Mouse (Mus musculus): Measurements from ENCODE around the gene Yap1. TPM values are rescaled to one million over a fixed set of nuclear protein-coding genes. Genes with fewer than 3 reads are reported as not detected.
A peak's percentile ranks its signal among the peaks of the same experiment; 100 is the strongest.

Gene Yap1
- polyA plus RNA-seq, 1 experiment from 2014 or later = 13.1 TPM

DNA sequence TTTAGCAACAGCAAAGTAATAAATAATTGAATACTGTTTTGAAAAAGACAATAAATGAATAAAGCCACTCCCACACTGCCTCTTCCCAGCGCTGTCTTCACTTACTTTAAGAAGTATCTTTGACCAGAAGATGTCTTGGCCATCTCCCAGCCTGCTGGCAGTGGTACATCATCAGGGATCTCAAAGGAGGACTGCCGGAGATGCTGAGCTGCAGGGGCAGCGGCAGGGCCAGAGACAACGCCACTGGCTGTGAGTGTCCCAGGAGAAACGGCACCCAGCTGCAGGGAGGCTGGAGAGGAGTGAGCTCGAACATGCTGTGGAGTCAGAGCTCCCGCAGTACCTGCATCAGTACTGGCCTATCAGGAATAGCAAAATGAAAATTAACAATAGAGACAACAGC, 3.0 kb downstream of the Yap1 start:
- no peaks in the 10 kb centered on the region for H3K9me3 ChIP-seq
- H3K9ac ChIP-seq = no peak overlapping the region
- no peak overlapping the region for H3K4me3 ChIP-seq
- H3K4me1 ChIP-seq (replicated peaks) = peaks cover 24% of the 10 kb centered on the region
- H3K27me3 ChIP-seq = 0 out of 2 replicates have a peak, but pooled peaks cover 5% of the 10 kb centered on the region
- H3K4me2 ChIP-seq = peak overlapping the region; percentile 27
- ATAC-seq (ENCODE audit: low FRiP score) = no peak
- WGBS = 43% methylated on average over 7 of the region's 7 CpGs
- no peak overlapping the region for H3K27ac ChIP-seq
- H3K36me3 ChIP-seq = no peaks in the 10 kb centered on the region

DNA sequence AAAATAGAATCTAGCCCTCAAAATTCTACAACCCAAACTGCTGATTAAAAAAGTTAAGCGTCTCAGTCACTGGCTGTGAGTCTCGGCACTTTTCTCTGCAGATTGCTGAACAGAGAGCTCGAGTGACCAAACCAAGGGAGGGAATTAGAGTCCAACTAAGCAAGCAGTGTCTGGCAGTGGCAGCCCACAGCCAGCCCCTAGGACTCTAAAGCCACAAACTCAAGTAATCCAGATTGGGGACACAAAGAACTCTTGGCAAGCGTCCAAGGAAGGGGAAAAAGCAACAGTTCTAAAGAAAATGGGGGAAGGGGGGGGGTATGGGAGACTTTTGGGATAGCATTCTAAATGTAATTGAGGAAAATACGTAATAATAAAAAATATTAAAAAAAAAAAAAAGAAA, 10.1 kb downstream of the Yap1 start:
- H3K4me2 ChIP-seq = no peak overlapping the region
- no peaks in the 10 kb centered on the region for H3K27me3 ChIP-seq
- peak overlapping the region; percentile 58 for H3K27ac ChIP-seq
- ATAC-seq (ENCODE audit: low FRiP score) = no peak
- no peak overlapping the region for H3K9ac ChIP-seq
- H3K4me1 ChIP-seq (replicated peaks) = peaks cover 1% of the 10 kb centered on the region; the same call in 1 of the 2 replicates
- no peaks in the 10 kb centered on the region for H3K9me3 ChIP-seq
- H3K4me3 ChIP-seq = no peak overlapping the region
- 73% methylated on average over 5 of the region's 5 CpGs for WGBS
- H3K36me3 ChIP-seq = no peaks in the 10 kb centered on the region; the same call in 1 of the 2 replicates

DNA sequence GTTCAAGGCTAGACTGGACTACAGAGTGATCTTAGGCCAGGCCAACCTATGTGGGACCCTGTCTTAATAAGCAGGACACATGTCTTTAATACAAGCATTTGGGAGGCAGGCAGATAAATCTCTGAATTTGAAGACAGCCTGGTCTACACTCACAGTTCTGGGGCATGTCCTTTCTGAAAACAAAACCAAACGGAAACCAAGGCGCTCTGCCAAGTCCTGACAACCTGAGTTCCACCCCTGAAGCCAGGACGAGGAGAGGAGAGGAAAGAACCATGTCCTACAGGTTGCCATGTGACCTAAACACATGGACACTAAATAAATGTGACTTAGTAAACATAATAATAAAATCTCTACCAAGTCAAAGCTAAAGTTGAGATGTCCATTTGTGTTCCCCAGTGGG, 11.7 kb downstream of the Yap1 start:
- Histone ChIP-seq H3K4me1 (replicated peaks) (no peaks in the 10 kb centered on the region), H3K27me3 (no peaks in the 10 kb centered on the region), H3K9me3 (no peaks in the 10 kb centered on the region), H3K9ac (no peak overlapping the region), H3K36me3 (no peaks in the 10 kb centered on the region; the same call in 1 of the 2 replicates), H3K4me2 (no peak overlapping the region), H3K27ac (no peak overlapping the region), H3K4me3 (no peak overlapping the region)
- ATAC-seq (ENCODE audit: low FRiP score) = no peak
- 78% methylated on average over 3 of the region's 3 CpGs for WGBS

DNA sequence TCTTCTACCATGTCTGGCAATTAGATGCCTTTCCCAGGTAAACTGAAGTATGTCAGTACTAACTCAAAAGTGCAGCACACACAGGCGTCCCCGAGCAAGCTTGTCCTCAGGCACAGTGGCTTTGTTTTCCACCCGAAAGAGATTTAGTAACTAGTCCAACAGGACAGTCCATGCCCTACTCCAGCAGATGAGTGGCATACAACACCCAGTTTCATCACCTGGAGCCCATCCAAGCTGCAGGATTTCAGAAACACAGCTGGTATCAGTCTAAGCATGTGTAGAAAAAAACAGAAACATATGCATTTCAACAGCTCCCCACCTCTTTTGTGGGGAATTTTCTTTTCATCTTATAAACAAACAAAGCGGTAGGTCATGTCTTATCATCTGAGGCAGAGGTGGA, 13.5 kb downstream of the Yap1 start:
- Histone ChIP-seq H3K27me3 (no peaks in the 10 kb centered on the region), H3K4me2 (no peak overlapping the region)
- 85% methylated on average over 4 of the region's 4 CpGs for WGBS

DNA sequence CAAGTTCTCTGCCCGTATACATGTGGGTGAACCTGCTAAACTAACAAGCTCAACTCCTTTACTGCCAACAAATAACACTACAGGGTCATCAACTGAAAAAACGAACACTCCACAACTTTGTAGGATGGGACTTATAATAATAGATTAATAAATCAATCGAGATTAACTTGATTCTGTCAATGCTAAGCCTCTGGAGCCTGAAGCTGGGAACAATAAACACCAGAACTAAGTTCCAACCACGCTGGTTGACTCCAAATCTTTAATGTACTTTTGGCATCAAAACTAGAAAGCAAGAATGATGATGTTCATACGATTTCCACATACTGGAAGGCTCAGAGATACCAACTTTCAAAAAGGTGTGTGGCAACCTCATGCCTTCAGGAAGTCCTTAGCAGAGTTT, 17.3 kb downstream of the Yap1 start:
- Histone ChIP-seq H3K4me1 (replicated peaks) (no peaks in the 10 kb centered on the region), H3K4me2 (no peak overlapping the region), H3K4me3 (no peak overlapping the region), H3K9me3 (no peaks in the 10 kb centered on the region), H3K27me3 (no peaks in the 10 kb centered on the region), H3K9ac (no peak overlapping the region), H3K36me3 (no peaks in the 10 kb centered on the region; the same call in 1 of the 2 replicates), H3K27ac (no peak overlapping the region)
- WGBS = 86% methylated on average over 5 of the region's 5 CpGs
- ATAC-seq (ENCODE audit: low FRiP score) = no peak

More for the DNA sequence above, 13.5 kb downstream of the Yap1 start:
- Histone ChIP-seq H3K27ac (no peak overlapping the region), H3K9ac (no peak overlapping the region), H3K36me3 (no peaks in the 10 kb centered on the region; the same call in 1 of the 2 replicates), H3K4me3 (no peak overlapping the region), H3K9me3 (no peaks in the 10 kb centered on the region), H3K4me1 (replicated peaks) (no peaks in the 10 kb centered on the region)
- ATAC-seq (ENCODE audit: low FRiP score) = no peak

DNA sequence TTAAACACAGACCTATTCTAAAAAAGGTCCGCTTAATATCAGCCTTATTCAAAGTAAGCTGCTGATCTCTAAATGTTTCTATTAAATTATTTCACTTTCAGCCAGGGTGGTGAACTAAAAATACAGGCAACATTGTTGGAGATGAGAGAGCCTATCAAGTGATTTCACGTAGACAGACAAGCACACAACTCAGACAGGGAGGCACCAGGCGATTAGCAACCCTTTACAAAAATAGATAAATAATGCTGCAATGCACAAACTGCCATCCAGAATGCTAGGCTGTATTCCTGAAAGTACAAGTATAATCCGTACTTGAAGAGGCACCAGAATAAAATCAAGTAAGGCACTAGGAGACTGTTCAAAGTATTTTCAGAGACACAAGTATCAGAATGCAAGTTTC, 20.1 kb downstream of the Yap1 start:
- no peaks in the 10 kb centered on the region for H3K9me3 ChIP-seq
- H3K9ac ChIP-seq = no peak overlapping the region
- no peak overlapping the region for H3K4me3 ChIP-seq
- ATAC-seq (ENCODE audit: low FRiP score) = no peak
- H3K36me3 ChIP-seq = no peaks in the 10 kb centered on the region
- H3K4me2 ChIP-seq = no peak overlapping the region
- H3K27ac ChIP-seq = no peak overlapping the region
- no peaks in the 10 kb centered on the region for H3K27me3 ChIP-seq
- H3K4me1 ChIP-seq (replicated peaks) = no peaks in the 10 kb centered on the region
- 74% methylated on average over 4 of the region's 4 CpGs for WGBS

DNA sequence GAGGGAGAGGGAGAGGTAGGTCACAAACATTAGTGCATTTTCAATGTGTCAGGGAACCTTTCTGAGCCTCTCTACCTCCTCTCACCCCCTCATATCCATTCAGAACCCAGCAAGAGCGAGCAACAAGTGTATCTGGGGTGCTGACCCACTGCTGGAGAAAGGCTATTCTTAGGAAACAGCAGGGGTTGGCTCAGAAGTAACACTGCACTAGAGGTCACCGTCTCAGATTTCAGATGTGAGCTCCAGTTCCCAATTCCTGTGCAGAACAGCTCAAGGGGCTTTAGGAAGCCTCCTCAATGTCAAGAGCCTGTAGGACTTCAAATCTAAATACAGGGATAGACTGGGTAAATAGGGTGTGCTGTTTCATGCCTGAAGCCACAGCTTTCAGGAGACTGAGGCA, 20.7 kb downstream of the Yap1 start:
- no peak overlapping the region for H3K4me2 ChIP-seq
- H3K9ac ChIP-seq = no peak overlapping the region
- no peaks in the 10 kb centered on the region for H3K36me3 ChIP-seq
- no peaks in the 10 kb centered on the region for H3K27me3 ChIP-seq
- H3K4me1 ChIP-seq (replicated peaks) = no peaks in the 10 kb centered on the region
- ATAC-seq (ENCODE audit: low FRiP score) = no peak
- 16% methylated on average over 2 of the region's 2 CpGs for WGBS
- no peak overlapping the region for H3K4me3 ChIP-seq
- no peak overlapping the region for H3K27ac ChIP-seq
- H3K9me3 ChIP-seq = no peaks in the 10 kb centered on the region

DNA sequence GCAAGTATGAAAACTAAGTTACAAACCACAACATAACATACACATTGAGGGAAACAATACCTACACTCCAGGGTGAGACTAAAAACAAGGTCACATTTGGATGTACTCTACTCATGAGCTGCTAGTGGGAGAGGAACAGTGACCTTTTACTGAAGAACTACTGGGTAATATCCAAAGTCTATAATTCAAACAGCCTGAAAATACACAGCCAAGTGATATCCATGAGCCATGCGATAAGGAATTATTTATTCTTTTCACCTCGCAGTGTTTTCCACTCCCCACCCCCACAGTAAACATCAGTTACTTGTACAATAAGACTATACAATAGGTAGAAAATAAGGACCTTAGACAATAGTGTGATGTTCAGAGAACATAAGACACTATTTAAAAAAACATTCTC, 24.2 kb downstream of the Yap1 start:
- Histone ChIP-seq H3K4me2 (no peak overlapping the region), H3K36me3 (no peaks in the 10 kb centered on the region), H3K27ac (no peak overlapping the region), H3K27me3 (no peaks in the 10 kb centered on the region), H3K4me1 (replicated peaks) (no peaks in the 10 kb centered on the region), H3K9ac (no peak overlapping the region), H3K4me3 (no peak overlapping the region), H3K9me3 (no peaks in the 10 kb centered on the region)
- 87% methylated on average over 2 of the region's 2 CpGs for WGBS
- ATAC-seq (ENCODE audit: low FRiP score) = no peak

DNA sequence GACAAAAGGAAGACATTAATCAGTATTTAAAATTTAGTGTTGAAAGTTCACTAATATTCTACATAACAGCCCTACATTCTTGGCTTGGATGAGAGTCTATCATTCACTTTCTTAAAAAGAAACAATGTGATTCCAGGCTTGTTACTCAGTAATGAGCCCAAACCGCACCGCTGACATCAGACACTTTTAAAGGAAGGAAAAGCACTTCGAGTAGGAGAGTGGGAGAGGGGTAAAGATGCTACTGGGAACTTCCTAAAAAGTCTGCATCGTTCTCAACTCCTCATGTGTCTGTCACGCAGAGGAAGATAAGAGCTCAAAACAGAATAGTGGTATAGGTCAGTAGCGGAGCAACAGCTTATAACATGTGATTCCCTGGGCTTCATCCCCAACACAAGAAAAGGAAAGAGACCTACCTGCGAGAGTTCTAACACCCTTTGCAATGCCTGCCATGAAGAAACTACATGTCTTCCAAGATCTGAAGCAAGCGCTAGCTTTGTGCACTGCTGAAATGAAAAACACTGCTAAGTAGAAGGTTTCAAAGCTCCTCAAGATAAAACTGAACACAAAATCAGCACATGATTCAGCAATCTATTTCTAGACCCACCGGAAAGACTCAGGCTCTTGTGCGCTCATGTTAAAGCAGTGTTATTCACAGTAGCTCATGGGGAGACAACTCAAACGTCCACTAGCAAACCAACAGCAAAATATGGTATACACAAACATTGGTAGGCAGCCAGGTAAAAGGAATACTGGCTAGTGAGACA, 25.1 kb downstream of the Yap1 start:
- 93% methylated on average over 11 of the region's 11 CpGs for WGBS
- Histone ChIP-seq H3K4me1 (replicated peaks) (no peaks in the 10 kb centered on the region), H3K27ac (no peak overlapping the region), H3K36me3 (no peaks in the 10 kb centered on the region), H3K27me3 (no peaks in the 10 kb centered on the region), H3K9me3 (no peaks in the 10 kb centered on the region), H3K4me2 (no peak overlapping the region), H3K9ac (no peak overlapping the region), H3K4me3 (no peak overlapping the region)
- no peak for ATAC-seq (ENCODE audit: low FRiP score)

DNA sequence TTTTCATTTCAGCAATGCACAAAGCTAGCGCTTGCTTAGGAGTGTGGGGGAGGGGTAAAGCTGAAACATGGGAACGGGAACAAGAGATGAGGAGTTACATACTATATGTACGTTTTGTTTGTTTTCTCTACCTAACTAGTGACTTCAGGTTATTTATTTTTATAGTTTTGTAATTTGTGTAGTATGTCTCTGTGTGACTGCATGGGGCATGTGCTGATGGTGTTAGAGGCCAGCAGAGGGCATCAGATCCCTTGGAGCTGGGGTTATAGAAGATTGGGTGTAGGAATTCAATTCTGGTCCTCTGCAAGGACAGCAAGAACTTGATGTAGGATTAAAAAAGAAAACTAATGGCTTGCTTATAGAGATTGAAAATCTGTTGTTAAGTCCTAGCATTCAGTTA, 25.9 kb downstream of the Yap1 start:
- H3K9me3 ChIP-seq = no peaks in the 10 kb centered on the region
- WGBS = 91% methylated on average over 3 of the region's 3 CpGs
- no peak overlapping the region for H3K27ac ChIP-seq
- no peaks in the 10 kb centered on the region for H3K4me1 ChIP-seq (replicated peaks)
- H3K9ac ChIP-seq = no peak overlapping the region
- no peaks in the 10 kb centered on the region for H3K36me3 ChIP-seq
- no peaks in the 10 kb centered on the region for H3K27me3 ChIP-seq
- H3K4me3 ChIP-seq = no peak overlapping the region
- ATAC-seq (ENCODE audit: low FRiP score) = no peak
- no peak overlapping the region for H3K4me2 ChIP-seq

DNA sequence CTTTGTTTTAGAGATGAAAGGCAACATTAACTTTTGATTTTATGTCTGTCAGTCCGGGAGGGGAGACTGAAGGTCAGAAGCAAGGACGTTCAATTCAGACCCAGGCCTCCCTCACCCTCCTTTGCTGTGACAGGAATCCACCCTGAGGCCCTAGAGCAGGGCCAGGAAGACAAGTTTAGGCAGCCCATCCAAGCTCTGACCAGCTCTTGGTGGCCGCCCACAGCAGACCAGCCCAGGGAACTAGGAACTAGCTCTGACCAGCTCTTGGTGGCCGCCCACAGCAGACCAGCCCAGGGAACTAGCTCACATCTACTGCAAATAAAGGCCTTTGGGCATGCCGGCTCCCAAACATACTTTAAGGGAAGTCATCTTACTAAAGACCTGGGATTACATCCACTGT, 26.8 kb downstream of the Yap1 start:
- H3K9me3 ChIP-seq = no peaks in the 10 kb centered on the region
- H3K36me3 ChIP-seq = no peaks in the 10 kb centered on the region
- no peak overlapping the region for H3K27ac ChIP-seq
- WGBS = 93% methylated on average over 5 of the region's 5 CpGs
- no peaks in the 10 kb centered on the region for H3K4me1 ChIP-seq (replicated peaks)
- ATAC-seq (ENCODE audit: low FRiP score) = no peak
- no peak overlapping the region for H3K4me2 ChIP-seq
- H3K27me3 ChIP-seq = no peaks in the 10 kb centered on the region
- H3K9ac ChIP-seq = no peak overlapping the region
- no peak overlapping the region for H3K4me3 ChIP-seq

DNA sequence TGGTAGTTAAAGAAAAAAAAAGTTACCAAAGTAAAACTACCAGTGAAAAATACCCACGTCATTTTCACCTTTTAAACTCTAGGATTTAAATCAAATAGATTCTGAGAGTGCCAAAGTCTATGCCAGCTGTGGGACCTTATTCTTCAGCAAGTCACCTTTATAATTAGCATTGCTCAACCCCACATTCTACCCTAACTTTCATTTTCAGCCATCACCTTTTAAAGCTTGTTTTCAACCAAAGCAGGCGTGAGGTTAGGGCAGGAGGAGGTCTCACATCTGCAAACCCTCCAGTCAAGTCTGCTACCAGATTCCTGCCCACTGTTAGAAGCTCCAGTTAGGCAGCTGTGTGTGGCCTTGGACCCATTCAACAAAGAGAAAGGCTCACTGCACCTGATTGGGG, 32.4 kb downstream of the Yap1 start:
- Histone ChIP-seq H3K27me3 (no peaks in the 10 kb centered on the region), H3K36me3 (no peaks in the 10 kb centered on the region), H3K9me3 (no peaks in the 10 kb centered on the region), H3K4me1 (replicated peaks) (no peaks in the 10 kb centered on the region), H3K4me3 (no peak overlapping the region), H3K9ac (no peak overlapping the region), H3K27ac (no peak overlapping the region), H3K4me2 (no peak overlapping the region)
- 87% methylated on average over 2 of the region's 2 CpGs for WGBS
- no peak for ATAC-seq (ENCODE audit: low FRiP score)

DNA sequence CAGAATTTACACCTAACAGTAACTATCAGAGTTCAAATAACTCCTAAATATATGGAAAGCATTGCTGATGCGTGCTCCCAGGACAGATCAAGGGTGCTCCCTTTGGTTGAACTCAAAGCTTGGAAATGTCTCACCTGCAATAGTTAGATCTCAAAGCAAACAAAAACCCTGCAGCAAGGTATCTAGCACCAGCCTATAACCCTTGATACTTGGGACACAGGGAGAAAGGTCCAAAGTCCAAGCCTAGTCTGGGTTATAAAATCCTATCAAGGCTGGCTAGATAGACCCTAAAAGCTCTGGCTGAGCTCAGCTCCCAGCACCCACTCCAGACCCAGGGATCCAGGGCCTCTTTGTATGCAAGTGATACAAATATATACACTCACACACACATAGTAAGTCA, 36.4 kb downstream of the Yap1 start:
- 100% methylated on average over 1 of the region's 1 CpGs for WGBS
- H3K27me3 ChIP-seq = no peaks in the 10 kb centered on the region
- no peak overlapping the region for H3K27ac ChIP-seq
- ATAC-seq (ENCODE audit: low FRiP score) = no peak
- H3K4me3 ChIP-seq = no peak overlapping the region
- H3K36me3 ChIP-seq = no peaks in the 10 kb centered on the region
- no peaks in the 10 kb centered on the region for H3K9me3 ChIP-seq
- no peaks in the 10 kb centered on the region for H3K4me1 ChIP-seq (replicated peaks)
- no peak overlapping the region for H3K9ac ChIP-seq
- no peak overlapping the region for H3K4me2 ChIP-seq
